Mouse (Mus musculus): ENCODE measurements around the gene Slc6a21. TPM values are rescaled to one million over a fixed set of nuclear protein-coding genes. Genes with fewer than 3 reads are reported as not detected.

Slc6a21 gene
- total and polyA plus RNA-seq, 3 experiments = not detected

- TF ChIP-seq E2F4 (IDR thresholded peaks at IDR 0.05; ENCODE audit: insufficient replicate concordance, low read depth, low read length) = no peak
- no peak for TF ChIP-seq GABPA (IDR thresholded peaks at IDR 0.05; ENCODE audit: insufficient replicate concordance, low read depth, low read length)
- no peak for TF ChIP-seq MAFK (IDR thresholded peaks at IDR 0.05; ENCODE audit: insufficient replicate concordance, low read length)
- no peak for TF ChIP-seq MAX (IDR thresholded peaks at IDR 0.05; ENCODE audit: low read length)
- TF ChIP-seq ZNF384 (IDR thresholded peaks at IDR 0.05; ENCODE audit: low read depth, low read length) = no peak
- no peak for TF ChIP-seq POLR2A (IDR thresholded peaks at IDR 0.05; ENCODE audit: low read depth, low read length)
- no peak for TF ChIP-seq RAD21 (IDR thresholded peaks at IDR 0.05; ENCODE audit: low read depth, low read length)
- no peak for TF ChIP-seq MAZ (IDR thresholded peaks at IDR 0.05; ENCODE audit: low read depth, low read length)
- TF ChIP-seq JUND (conservative IDR thresholded peaks at IDR 0.05; ENCODE audit: low read depth, low read length) = no peak
- TF ChIP-seq POLR2AphosphoS2 (IDR thresholded peaks at IDR 0.05; ENCODE audit: low read depth, low read length) = no peak
- TF ChIP-seq MYC (IDR thresholded peaks at IDR 0.05; ENCODE audit: low read depth, low read length) = no peak
- no peak for TF ChIP-seq ZC3H11A (IDR thresholded peaks at IDR 0.05; ENCODE audit: low read depth, low read length)
- TF ChIP-seq EP300 (IDR thresholded peaks at IDR 0.05; ENCODE audit: low read length) = no peak
- no peak for TF ChIP-seq MEF2A (IDR thresholded peaks at IDR 0.05; ENCODE audit: borderline replicate concordance, low read depth, low read length)
- TF ChIP-seq ZKSCAN1 (IDR thresholded peaks at IDR 0.05; ENCODE audit: borderline replicate concordance, low read depth, low read length) = no peak
- TF ChIP-seq HCFC1 (IDR thresholded peaks at IDR 0.05; ENCODE audit: low read depth, low read length) = no peak
- no peak for TF ChIP-seq PAX5 (IDR thresholded peaks at IDR 0.05; ENCODE audit: low read length)
- in situ Hi-C loops (cut with MboI; ENCODE audit: low pct_ligation_motif_present, low pct_unique_long_range_greater_than_20kb, low sequenced_read_pairs) = no loop called here
- Histone ChIP-seq H3K27me3 (replicated peaks) (peaks cover 77% of the 10 kb centered on the region), H3K36me3 (replicated peaks in 1 of 2; ENCODE audit: control insufficient read depth in 1 of 2, insufficient read depth in 1 of 2, low read length in 1 of 2) (no peaks in the 10 kb centered on the region), H3K4me2 (ENCODE audit: insufficient read depth, low read depth, poor library complexity, severe bottlenecking) (no peak overlapping the region), H3K79me2 (replicated peaks; ENCODE audit: control insufficient read depth, extremely low read depth, insufficient read depth, poor library complexity, severe bottlenecking) (no peaks in the 10 kb centered on the region), H3K9ac (ENCODE audit: insufficient read depth, low read depth) (no peak overlapping the region), H3K9me3 (replicated peaks; ENCODE audit: low read length) (peaks cover 2% of the 10 kb centered on the region), H3K27ac (ENCODE audit: insufficient read depth, low read depth) (no peak overlapping the region), H3K4me1 (ENCODE audit: control insufficient read depth in 1 of 2, insufficient read depth in 2 of 2) (peaks cover 43 to 69% of the 10 kb centered on the region in 2 experiments), H3K4me3 (replicated peaks in 1 of 3; ENCODE audit: low read depth in 2 of 3, low read length in 2 of 3, poor library complexity in 1 of 3) (no peak overlapping the region)
- no peak for DNase-seq (ENCODE audit: extremely low read depth)
- dilution Hi-C loops (cut with MboI; ENCODE audit: extremely low pct_ligation_motif_present, extremely low pct_unique_long_range_greater_than_20kb, low sequenced_read_pairs) = no loop called here
Observed at GRCm38 (mm10) chr7:45337469-45337868, 60.2 kb downstream of the Slc6a21 start.

- H3K4me2 ChIP-seq (ENCODE audit: insufficient read depth, low read depth, poor library complexity, severe bottlenecking) = peak overlapping the region; percentile 86
- peak overlapping the region in 2 of 3 experiments; percentile 14 to 60 for H3K4me3 ChIP-seq (replicated peaks in 1 of 3; ENCODE audit: low read depth in 2 of 3, low read length in 2 of 3, poor library complexity in 1 of 3)
- no peak overlapping the region for H3K9ac ChIP-seq (ENCODE audit: insufficient read depth, low read depth)
- peak; percentile 44 for DNase-seq (ENCODE audit: extremely low read depth)
- TF ChIP-seq RCOR1 (conservative IDR thresholded peaks at IDR 0.05; ENCODE audit: low read depth, low read length) (no peak), CHD2 (IDR thresholded peaks at IDR 0.05; ENCODE audit: low read length) (peak; percentile 58; the same call in 1 of the 2 replicates), MAX (IDR thresholded peaks at IDR 0.05; ENCODE audit: low read length) (0 out of 2 replicates have a peak, but pooled peaks have one; percentile 16), NRF1 (IDR thresholded peaks at IDR 0.05; ENCODE audit: low read depth, low read length) (no peak), ETS1 (conservative IDR thresholded peaks at IDR 0.05; ENCODE audit: low read depth, low read length) (no peak)
- peaks cover 37 to 60% of the 10 kb centered on the region in 2 experiments for H3K4me1 ChIP-seq (ENCODE audit: control insufficient read depth in 1 of 2, insufficient read depth in 2 of 2)
- H3K9me3 ChIP-seq (replicated peaks; ENCODE audit: low read length) = peaks cover 2% of the 10 kb centered on the region
- in situ Hi-C loops (cut with MboI; ENCODE audit: low pct_ligation_motif_present, low pct_unique_long_range_greater_than_20kb, low sequenced_read_pairs) = no loop called here
- no peak overlapping the region for H3K27ac ChIP-seq (ENCODE audit: insufficient read depth, low read depth)
- H3K79me2 ChIP-seq (replicated peaks; ENCODE audit: control insufficient read depth, extremely low read depth, insufficient read depth, poor library complexity, severe bottlenecking) = no peaks in the 10 kb centered on the region
- H3K27me3 ChIP-seq (replicated peaks) = peaks cover 72% of the 10 kb centered on the region
- dilution Hi-C loops (cut with MboI; ENCODE audit: extremely low pct_ligation_motif_present, extremely low pct_unique_long_range_greater_than_20kb, low sequenced_read_pairs) = no loop called here
- H3K36me3 ChIP-seq (replicated peaks in 1 of 2; ENCODE audit: control insufficient read depth in 1 of 2, insufficient read depth in 1 of 2, low read length in 1 of 2) = no peaks in the 10 kb centered on the region
Observed at GRCm38 (mm10) chr7:45338161-45338911, 61.0 kb downstream of the Slc6a21 start.

Other genes starting within 250 kb of the Slc6a21 start
Only the 20 nearest of the 37 such genes appear.
- gene Gm45713, start 141.3 kb upstream of the Slc6a21 start, total RNA-seq (2012; rRNA removed) = 1.3 and 2.2 TPM in 2 replicates
- not detected in 2 replicates for gene Gm45713, start 141.3 kb upstream of the Slc6a21 start, total RNA-seq (2014; rRNA removed)
- 1.4 TPM in 1 of 2 replicates, not detected in the other for gene Gm45713, start 141.3 kb upstream of the Slc6a21 start, polyA plus RNA-seq (2012; ENCODE audit: insufficient read length, low read depth)
- 4.0 and 4.9 TPM in 2 replicates for gene Flt3l, start 141.1 kb upstream of the Slc6a21 start, total RNA-seq (2012; rRNA removed)
- gene Flt3l, start 141.1 kb upstream of the Slc6a21 start, total RNA-seq (2014; rRNA removed) = 4.3 and 4.6 TPM in 2 replicates
- 11.4 and 14.9 TPM in 2 replicates for gene Flt3l, start 141.1 kb upstream of the Slc6a21 start, polyA plus RNA-seq (2012; ENCODE audit: insufficient read length, low read depth)
- gene Pih1d1, start 123.2 kb upstream of the Slc6a21 start, total RNA-seq (2012; rRNA removed) = 69.3 and 74.1 TPM in 2 replicates
- 37.2 and 37.4 TPM in 2 replicates for gene Pih1d1, start 123.2 kb upstream of the Slc6a21 start, total RNA-seq (2014; rRNA removed)
- gene Pih1d1, start 123.2 kb upstream of the Slc6a21 start, polyA plus RNA-seq (2012; ENCODE audit: insufficient read length, low read depth) = 44.6 and 50.3 TPM in 2 replicates
- 41.6 and 45.1 TPM in 2 replicates for gene Aldh16a1, start 122.9 kb upstream of the Slc6a21 start, total RNA-seq (2012; rRNA removed)
- 26.9 and 27.8 TPM in 2 replicates for gene Aldh16a1, start 122.9 kb upstream of the Slc6a21 start, total RNA-seq (2014; rRNA removed)
- 49.8 and 53.5 TPM in 2 replicates for gene Aldh16a1, start 122.9 kb upstream of the Slc6a21 start, polyA plus RNA-seq (2012; ENCODE audit: insufficient read length, low read depth)
- not detected in 2 replicates for gene Slc17a7, start 113.6 kb upstream of the Slc6a21 start, total RNA-seq (2012; rRNA removed)
- gene Slc17a7, start 113.6 kb upstream of the Slc6a21 start, total RNA-seq (2014; rRNA removed) = not detected in 2 replicates
- 0.11 TPM in 1 of 2 replicates, not detected in the other for gene Slc17a7, start 113.6 kb upstream of the Slc6a21 start, polyA plus RNA-seq (2012; ENCODE audit: insufficient read length, low read depth)
- gene Gfy, start 97.9 kb upstream of the Slc6a21 start, total RNA-seq (2012; rRNA removed) = not detected in 2 replicates
- gene Gfy, start 97.9 kb upstream of the Slc6a21 start, total RNA-seq (2014; rRNA removed) = not detected in 2 replicates
- not detected in 2 replicates for gene Gfy, start 97.9 kb upstream of the Slc6a21 start, polyA plus RNA-seq (2012; ENCODE audit: insufficient read length, low read depth)
- not detected in 2 replicates for gene Pth2, start 96.5 kb upstream of the Slc6a21 start, total RNA-seq (2012; rRNA removed)
- gene Pth2, start 96.5 kb upstream of the Slc6a21 start, total RNA-seq (2014; rRNA removed) = not detected in 2 replicates
- not detected in 2 replicates for gene Pth2, start 96.5 kb upstream of the Slc6a21 start, polyA plus RNA-seq (2012; ENCODE audit: insufficient read length, low read depth)
- gene Ccdc155, start 72.6 kb upstream of the Slc6a21 start, total RNA-seq (2012; rRNA removed) = 0.04 TPM in 1 of 2 replicates, not detected in the other
- not detected in 2 replicates for gene Ccdc155, start 72.6 kb upstream of the Slc6a21 start, total RNA-seq (2014; rRNA removed)
- gene Ccdc155, start 72.6 kb upstream of the Slc6a21 start, polyA plus RNA-seq (2012; ENCODE audit: insufficient read length, low read depth) = not detected in 2 replicates
- 1.3 and 1.6 TPM in 2 replicates for gene Dkkl1, start 65.4 kb upstream of the Slc6a21 start, total RNA-seq (2012; rRNA removed)
- 0.22 and 0.24 TPM in 2 replicates for gene Dkkl1, start 65.4 kb upstream of the Slc6a21 start, total RNA-seq (2014; rRNA removed)
- gene Dkkl1, start 65.4 kb upstream of the Slc6a21 start, polyA plus RNA-seq (2012; ENCODE audit: insufficient read length, low read depth) = 0.44 and 0.60 TPM in 2 replicates
- 0.38 and 0.71 TPM in 2 replicates for gene Tead2, start 61.8 kb upstream of the Slc6a21 start, total RNA-seq (2012; rRNA removed)
- gene Tead2, start 61.8 kb upstream of the Slc6a21 start, total RNA-seq (2014; rRNA removed) = 0.31 and 0.84 TPM in 2 replicates
- gene Tead2, start 61.8 kb upstream of the Slc6a21 start, polyA plus RNA-seq (2012; ENCODE audit: insufficient read length, low read depth) = 2.5 and 3.0 TPM in 2 replicates
- 71.3 and 91.1 TPM in 2 replicates for gene Cd37, start 38.4 kb upstream of the Slc6a21 start, total RNA-seq (2012; rRNA removed)
- 69.3 and 73.8 TPM in 2 replicates for gene Cd37, start 38.4 kb upstream of the Slc6a21 start, total RNA-seq (2014; rRNA removed)
- gene Cd37, start 38.4 kb upstream of the Slc6a21 start, polyA plus RNA-seq (2012; ENCODE audit: insufficient read length, low read depth) = 397 and 437 TPM in 2 replicates
- gene Slc6a16, start 36.4 kb upstream of the Slc6a21 start, total RNA-seq (2012; rRNA removed) = 0.08 TPM in 1 of 2 replicates, not detected in the other
- gene Slc6a16, start 36.4 kb upstream of the Slc6a21 start, total RNA-seq (2014; rRNA removed) = 0.13 TPM in 1 of 2 replicates, not detected in the other
- 0.37 and 0.49 TPM in 2 replicates for gene Slc6a16, start 36.4 kb upstream of the Slc6a21 start, polyA plus RNA-seq (2012; ENCODE audit: insufficient read length, low read depth)
- gene Trpm4, start 56.3 kb downstream of the Slc6a21 start, total RNA-seq (2012; rRNA removed) = 10.7 and 17.6 TPM in 2 replicates
- 8.6 and 12.0 TPM in 2 replicates for gene Trpm4, start 56.3 kb downstream of the Slc6a21 start, total RNA-seq (2014; rRNA removed)
- gene Trpm4, start 56.3 kb downstream of the Slc6a21 start, polyA plus RNA-seq (2012; ENCODE audit: insufficient read length, low read depth) = 9.3 and 11.0 TPM in 2 replicates
- gene Hrc, start 57.8 kb downstream of the Slc6a21 start, total RNA-seq (2012; rRNA removed) = 0.13 and 0.21 TPM in 2 replicates
- not detected in 2 replicates for gene Hrc, start 57.8 kb downstream of the Slc6a21 start, total RNA-seq (2014; rRNA removed)
- 0.10 and 0.16 TPM in 2 replicates for gene Hrc, start 57.8 kb downstream of the Slc6a21 start, polyA plus RNA-seq (2012; ENCODE audit: insufficient read length, low read depth)
- 1.5 and 1.9 TPM in 2 replicates for gene Ppfia3, start 89.5 kb downstream of the Slc6a21 start, total RNA-seq (2012; rRNA removed)
- gene Ppfia3, start 89.5 kb downstream of the Slc6a21 start, total RNA-seq (2014; rRNA removed) = 0.21 and 0.32 TPM in 2 replicates
- gene Ppfia3, start 89.5 kb downstream of the Slc6a21 start, polyA plus RNA-seq (2012; ENCODE audit: insufficient read length, low read depth) = 0.57 and 0.61 TPM in 2 replicates
- 4.4 and 5.0 TPM in 2 replicates for gene Lin7b, start 93.1 kb downstream of the Slc6a21 start, total RNA-seq (2012; rRNA removed)
- 3.5 and 3.8 TPM in 2 replicates for gene Lin7b, start 93.1 kb downstream of the Slc6a21 start, total RNA-seq (2014; rRNA removed)
- gene Lin7b, start 93.1 kb downstream of the Slc6a21 start, polyA plus RNA-seq (2012; ENCODE audit: insufficient read length, low read depth) = 7.4 and 10.4 TPM in 2 replicates
- gene Snrnp70, start 118.2 kb downstream of the Slc6a21 start, total RNA-seq (2012; rRNA removed) = 197 and 229 TPM in 2 replicates
- 182 and 212 TPM in 2 replicates for gene Snrnp70, start 118.2 kb downstream of the Slc6a21 start, total RNA-seq (2014; rRNA removed)
- 457 and 499 TPM in 2 replicates for gene Snrnp70, start 118.2 kb downstream of the Slc6a21 start, polyA plus RNA-seq (2012; ENCODE audit: insufficient read length, low read depth)
- gene Kcna7, start 128.1 kb downstream of the Slc6a21 start, total RNA-seq (2012; rRNA removed) = 2.1 and 3.2 TPM in 2 replicates
- gene Kcna7, start 128.1 kb downstream of the Slc6a21 start, total RNA-seq (2014; rRNA removed) = 0.16 and 0.23 TPM in 2 replicates
- 0.22 and 0.39 TPM in 2 replicates for gene Kcna7, start 128.1 kb downstream of the Slc6a21 start, polyA plus RNA-seq (2012; ENCODE audit: insufficient read length, low read depth)
- 0.71 and 1.5 TPM in 2 replicates for gene Ntf5, start 136.2 kb downstream of the Slc6a21 start, total RNA-seq (2012; rRNA removed)
- gene Ntf5, start 136.2 kb downstream of the Slc6a21 start, total RNA-seq (2014; rRNA removed) = 0.23 and 0.43 TPM in 2 replicates
- 0.59 and 0.65 TPM in 2 replicates for gene Ntf5, start 136.2 kb downstream of the Slc6a21 start, polyA plus RNA-seq (2012; ENCODE audit: insufficient read length, low read depth)
- gene Lhb, start 143.3 kb downstream of the Slc6a21 start, total RNA-seq (2012; rRNA removed) = not detected in 2 replicates
- gene Lhb, start 143.3 kb downstream of the Slc6a21 start, total RNA-seq (2014; rRNA removed) = not detected in 2 replicates
- not detected in 2 replicates for gene Lhb, start 143.3 kb downstream of the Slc6a21 start, polyA plus RNA-seq (2012; ENCODE audit: insufficient read length, low read depth)